Mouse (Mus musculus) WW6 (cell line): ENCODE results near the gene Sez6l.

Experiments used
- DNase-seq: peaks from one replicate; pipeline ENCODE4 v3.0.0-alpha.2; 2013; ENCODE audit warnings: low read depth, low spot score

Sez6l gene

DNA sequence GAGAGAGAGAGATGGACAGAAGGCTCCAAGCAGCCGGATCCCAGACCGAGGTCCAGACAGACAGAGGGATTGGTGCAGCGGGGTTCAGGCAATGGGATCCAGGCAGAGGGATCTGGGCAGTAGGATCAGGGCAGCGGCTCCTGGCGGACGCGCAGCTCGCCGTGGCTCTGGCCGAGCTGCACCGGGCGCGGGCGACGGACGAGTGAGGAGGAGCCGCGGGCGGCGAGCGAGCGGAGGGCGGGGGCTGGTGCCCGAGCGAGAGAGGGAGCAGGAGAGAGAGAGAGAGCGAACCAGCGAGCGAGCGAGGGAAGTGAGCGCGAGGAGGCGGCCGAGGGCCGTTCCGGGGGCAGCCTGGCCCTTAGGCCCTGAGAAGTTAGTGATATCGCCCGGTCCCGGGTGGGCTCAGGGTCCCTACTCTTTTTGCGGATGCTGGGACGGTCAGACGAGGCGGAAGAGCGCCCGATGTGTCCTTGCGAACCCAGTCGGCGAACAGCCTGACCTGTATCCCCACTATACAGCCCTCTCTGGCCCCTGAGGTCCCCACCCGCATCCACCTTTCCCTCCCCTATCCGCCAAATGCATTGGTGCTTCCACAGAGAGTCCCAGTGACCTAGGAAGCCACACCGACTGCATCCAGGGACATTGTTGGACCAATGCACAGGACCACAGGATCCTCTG lies at the start of gene Sez6l:
TSS of gene Sez6l (minus strand) at position 193 of the 678 bp plus-strand sequence.
- DNase-seq: no peak

DNA sequence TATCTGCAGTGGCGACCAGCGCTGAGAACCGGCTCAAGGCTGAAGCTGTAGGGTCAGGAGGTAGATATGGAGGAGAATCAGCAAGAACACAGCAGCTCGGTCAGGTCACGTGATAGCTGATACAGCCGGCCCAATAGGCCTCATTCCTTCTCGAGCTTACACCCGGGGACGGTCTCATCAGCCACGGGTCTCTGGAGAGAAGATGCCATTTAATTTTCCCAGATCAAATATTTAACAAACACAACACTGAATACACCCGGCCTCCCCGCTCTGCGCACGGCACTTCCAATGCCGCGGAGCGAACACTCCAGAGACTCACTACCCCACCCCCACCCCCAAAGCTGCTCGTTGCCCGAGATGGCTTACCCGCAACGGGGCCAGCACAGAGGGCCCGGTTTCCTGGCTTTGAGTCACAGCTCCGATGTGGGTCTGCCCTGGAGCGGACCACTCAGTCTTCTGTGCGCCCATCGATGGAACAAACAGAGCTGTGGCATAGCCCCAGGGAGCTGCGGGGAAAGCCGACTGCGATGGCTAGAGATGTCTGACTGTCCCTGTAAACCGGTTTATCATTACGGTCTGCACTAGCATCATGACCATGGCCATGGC lies 48.7 kb upstream of the Sez6l start:
- no peak for DNase-seq

DNA sequence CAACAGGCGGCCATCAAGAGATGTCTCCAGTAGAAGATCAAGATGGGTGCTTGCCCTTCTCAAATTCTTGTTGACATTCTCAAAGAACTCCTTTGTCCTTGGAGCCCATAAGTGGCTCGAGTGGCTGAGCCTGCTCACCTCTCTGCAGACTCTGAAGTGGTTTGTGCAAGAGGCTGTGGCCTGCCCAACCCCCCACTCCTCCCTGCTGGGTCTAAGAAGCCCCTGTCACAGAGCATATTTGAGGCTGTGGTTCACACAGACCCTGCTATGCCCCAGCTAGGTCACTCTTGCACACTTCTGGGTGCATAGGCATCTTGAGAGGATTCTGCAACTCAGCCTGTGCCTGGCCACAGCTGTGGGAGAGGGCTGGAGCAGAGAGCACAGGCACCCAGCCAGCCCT lies 46.0 kb upstream of the Sez6l start:
- DNase-seq: no peak

DNA sequence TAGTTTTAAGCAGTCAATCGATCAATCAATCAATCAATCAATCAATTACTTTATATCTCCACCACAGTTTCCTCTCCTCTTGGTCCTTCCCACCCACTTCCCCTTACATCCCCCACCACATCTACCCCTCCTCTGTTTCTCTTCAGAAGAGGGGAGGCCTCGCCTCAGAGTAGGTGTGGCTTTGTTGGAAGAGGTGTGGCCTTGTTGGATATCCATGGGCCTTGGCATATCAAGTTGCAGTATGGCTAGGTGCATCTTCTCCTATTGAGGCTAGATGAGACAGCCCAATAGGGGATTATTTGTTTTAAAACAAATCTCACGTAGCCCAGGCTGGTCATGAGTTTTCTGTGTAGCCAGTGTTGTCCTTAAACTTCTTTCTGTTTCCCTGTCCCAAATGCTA lies 43.3 kb upstream of the Sez6l start:
- DNase-seq: no peak

DNA sequence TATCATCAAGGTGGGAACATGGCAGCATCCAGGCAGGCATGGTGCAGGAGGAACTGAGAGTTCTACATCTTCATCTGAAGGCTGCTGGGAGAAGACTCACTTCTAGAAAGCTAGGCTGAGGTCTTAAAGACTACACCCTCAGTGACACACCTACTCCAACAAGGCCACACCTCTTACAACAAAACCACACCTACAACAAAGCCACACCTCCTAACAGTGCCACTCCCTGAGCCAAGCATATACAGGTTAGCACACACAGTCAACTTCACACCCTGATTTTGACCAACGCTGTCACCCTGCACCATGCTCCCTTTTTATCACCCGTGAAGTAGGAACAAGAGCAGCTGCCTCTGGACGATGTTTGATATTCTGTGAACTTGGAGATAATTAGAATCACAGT lies 42.4 kb upstream of the Sez6l start:
- no peak for DNase-seq

DNA sequence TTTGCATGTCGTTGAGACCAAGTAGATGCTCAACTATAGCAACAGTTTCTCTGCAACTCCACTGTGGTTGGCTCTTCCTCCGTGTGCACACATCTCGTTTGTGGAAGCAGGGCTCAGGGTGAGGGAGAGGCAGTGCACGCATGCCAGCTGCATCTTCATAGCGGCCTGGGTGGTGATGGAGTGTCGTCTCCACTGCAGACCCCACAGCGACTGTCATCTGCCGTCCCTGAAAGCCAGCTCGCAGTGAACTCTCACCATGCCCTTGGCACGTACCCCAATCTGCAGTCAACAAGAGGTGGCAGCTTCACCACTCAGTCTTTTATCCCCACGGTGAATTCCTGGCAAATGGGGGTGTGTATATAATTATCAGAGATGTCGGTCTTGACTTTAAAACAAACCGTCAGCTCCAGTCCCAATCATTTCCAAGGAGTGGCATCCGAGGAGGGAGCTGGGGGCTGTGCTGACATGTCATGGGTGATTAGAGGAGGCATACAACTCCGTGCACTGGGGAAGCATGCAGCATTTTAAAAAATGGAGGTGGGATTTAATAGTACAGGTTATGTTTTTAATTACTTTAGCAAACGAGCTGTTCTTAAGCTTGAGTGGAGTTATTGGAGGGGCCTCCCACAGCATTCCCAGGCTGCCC lies 40.7 kb upstream of the Sez6l start:
- DNase-seq: no peak

DNA sequence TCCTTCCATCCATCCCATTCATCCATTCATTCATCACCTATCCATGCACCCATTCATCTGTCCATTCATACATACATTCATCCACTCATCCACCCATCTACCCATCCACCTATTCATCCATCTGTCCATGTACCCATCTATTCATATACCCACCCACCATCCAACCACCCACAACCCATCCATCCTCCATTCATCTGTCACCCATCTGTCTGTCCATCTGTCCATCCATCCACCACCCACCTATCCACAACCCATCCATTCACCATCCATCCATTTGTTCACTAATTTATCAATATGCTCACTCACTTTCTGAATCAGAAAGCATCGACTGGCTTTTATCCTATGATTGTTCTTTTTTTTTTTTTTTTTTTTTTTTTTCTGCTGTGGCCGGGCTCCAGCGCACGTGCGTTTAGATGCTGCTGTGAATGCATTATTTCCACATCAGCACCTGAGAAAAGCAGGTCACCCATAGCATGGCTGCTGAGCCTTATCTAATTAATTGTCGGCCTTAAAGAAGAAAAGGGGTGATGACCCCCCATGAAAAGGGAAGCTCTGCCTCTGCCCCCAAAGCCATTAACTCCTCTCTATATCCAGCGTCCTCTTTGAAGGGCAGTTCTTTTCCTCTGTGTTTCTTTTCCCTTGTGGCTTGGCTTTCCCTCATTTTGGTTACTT lies 39.1 kb upstream of the Sez6l start:
- DNase-seq: no peak

DNA sequence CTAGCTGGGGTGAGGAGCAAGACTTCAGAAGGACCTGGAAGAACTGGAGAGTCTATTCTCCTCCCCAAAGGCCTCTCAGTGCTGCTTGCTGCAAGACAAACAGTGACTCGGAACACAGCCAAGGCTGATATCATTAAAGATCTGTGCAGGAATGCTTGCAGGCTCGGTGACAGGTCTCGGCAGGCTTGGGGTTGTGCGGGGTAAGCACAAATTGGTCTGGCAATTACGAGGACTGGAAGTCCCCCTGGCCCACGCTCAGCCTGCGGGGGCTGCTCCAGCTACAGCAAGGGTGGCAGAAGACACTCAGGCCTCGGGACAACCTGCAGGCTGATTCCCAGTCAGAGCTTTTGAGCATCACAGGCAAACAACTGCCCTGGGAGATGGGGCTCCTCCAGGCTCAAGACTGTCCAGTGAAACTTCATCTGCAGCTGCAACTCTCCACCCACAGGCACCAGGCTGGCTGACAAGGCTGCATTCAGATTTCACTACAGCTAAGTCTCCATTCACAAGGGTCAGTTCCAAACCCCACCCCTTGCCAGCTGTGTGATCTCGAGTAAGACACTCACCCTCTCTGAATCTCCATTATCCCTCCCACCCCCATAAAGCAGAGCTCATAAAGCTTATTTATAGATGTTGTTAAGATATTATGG lies 31.0 kb upstream of the Sez6l start:
- DNase-seq: no peak

DNA sequence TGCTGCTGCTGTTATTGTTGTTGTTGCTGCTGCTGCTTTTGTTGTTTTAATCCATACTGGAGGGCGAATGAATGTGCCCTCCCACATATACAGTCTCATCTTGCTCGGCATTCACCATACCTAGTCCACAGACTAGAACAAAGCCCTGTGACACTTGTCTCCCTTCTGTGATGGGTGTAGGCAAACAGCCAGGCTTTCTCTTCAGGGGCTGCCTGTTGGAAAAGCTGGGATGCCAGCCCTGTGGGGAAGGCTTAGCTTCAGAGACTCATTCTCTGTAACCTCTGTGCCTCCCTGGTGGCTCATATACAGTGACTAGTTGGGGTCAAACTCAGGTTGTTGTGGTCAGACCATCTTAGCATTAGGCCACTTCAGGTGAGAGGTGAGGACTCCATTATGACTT lies 30.1 kb upstream of the Sez6l start:
- DNase-seq: no peak

DNA sequence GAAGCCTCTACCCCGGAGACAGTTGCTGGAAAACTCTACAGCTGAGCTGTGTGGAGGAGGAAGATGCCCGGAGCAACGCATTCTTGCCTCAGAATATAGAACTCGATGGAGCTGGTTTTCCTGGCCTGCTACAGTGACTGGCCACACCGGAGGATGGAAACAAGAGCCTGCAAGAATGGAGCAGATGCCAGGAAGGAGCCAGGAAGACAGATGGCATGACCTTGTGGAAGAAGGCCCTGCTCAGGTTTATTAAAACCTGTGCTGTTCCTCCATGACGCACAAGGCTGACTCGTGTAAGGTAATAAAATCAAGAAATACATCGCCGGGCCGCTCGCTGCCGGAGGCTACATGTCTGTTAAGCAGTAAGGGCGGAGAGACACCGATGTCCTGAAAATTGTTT lies 28.4 kb upstream of the Sez6l start:
- no peak for DNase-seq

DNA sequence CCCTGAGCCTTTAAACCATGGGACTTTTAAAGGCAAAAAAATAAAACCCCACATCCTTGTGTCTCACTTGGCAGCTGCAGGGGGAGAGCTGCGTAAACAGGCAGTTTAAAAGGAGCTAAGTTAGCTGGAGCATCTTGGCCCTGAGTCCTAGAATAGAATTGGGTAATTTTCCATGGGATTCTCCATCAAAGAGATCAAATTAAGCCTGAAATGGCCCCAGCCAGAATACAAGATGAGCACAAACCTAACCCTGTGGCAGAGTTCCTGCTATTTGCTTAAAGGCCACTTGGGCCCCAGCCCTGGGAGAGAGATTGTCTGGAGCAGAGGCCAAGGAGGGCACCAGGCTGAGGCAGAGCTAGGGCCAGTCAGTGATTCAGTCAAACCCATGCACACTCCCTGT lies 27.3 kb upstream of the Sez6l start:
- DNase-seq: no peak

DNA sequence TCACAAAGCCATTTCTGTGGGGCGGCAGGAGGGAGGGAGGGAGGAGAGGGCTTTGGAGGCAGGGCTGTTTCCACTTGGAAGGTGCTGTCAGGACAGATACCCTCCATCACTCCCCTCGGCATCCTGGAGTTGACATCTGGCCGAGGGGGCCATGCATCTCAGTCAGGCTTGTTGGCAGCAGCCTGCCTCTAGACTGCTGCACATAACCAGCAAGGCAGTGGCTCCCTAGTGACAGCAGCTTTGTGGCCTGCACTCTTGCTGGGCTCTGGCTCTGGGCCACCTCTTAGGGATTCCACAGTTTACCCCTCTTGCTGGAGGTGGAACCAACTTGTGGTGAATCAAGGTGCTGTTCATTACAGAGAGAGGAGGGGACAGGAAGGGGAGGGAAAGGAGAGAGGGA lies 26.6 kb upstream of the Sez6l start:
- no peak for DNase-seq

DNA sequence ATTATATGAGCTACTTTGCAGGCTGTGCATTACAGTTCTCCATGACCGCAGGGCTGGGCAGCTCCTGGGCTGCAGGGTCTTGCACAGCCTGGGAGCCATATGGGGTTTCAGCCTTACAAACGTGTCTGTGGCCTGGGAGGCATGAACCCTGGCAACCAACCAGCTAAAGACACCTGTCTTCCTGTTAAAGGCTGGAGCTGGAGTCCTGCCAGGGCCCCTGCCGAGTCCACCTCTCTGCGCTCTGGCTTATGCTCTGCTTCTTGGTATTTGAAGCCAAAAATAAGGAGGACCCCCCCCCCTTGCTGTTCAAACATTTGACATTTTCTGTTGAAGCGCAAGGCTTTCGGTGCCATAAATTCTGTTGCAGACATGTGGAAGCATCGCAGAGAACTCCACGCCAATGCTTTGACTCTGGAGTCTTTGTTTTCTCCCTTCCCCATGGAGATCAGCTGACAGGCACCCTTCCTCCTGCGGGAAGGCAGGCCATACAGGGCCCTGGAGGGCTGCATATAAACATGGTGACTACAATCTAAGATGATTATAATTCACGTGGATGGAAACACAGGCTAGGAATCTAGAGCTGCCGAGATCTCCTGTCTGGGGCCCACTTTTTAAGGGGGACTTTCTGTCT lies 23.4 kb upstream of the Sez6l start:
- DNase-seq: no peak

DNA sequence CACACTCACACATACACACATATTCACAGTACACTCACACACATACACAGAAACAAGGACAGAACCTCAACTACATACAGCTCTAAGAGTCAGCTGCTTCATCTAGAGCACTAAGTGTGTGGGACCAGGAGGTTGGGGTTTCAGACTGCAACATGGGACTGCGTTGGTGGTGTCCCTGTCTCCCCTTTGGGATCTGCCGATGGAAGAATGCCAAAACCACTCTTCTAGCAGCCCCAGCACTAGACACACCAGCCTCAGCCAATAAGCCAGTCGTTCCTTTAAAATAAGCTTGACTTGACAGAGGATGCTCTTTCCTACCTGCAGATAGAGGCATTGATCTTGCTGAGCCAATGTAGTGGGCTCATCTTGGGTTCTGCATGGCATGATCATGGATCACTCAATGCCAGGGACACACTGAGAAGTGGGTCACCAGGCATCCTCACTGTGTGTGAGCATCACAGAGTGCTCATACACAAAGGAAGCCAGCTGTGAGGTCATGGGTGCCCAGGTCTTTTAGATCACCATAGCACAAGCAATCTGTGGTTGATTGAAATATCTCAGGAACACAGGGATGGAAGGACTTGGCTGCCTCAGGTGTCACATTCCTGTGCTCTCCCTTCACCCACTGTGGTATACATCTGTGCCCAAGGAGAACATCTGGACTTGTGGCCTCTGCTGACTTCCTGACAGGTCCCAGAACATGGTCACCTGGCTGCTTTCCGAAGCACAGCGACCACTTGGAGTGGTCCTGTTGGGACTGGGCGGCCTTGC lies 22.7 kb upstream of the Sez6l start:
- DNase-seq: no peak

DNA sequence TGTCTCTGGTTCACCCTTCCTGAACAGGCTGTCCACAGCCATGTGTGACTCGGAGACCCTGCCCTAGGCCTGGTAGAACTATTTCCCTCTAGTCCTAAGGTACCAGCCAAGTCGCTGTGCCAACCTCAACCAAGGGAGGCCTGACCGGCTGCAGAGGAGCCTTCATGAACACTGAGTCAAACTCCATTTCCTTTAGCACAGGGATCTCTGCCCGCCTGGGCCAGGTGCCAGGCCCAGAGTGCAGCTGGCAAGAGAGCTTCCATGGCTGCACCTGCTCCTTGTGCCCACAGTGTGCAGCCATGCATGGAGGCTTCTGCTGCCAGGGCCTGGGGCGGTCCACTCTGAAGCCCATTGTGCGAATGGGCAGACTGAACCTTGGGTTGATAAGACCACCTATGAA lies 20.9 kb upstream of the Sez6l start:
- DNase-seq: no peak

DNA sequence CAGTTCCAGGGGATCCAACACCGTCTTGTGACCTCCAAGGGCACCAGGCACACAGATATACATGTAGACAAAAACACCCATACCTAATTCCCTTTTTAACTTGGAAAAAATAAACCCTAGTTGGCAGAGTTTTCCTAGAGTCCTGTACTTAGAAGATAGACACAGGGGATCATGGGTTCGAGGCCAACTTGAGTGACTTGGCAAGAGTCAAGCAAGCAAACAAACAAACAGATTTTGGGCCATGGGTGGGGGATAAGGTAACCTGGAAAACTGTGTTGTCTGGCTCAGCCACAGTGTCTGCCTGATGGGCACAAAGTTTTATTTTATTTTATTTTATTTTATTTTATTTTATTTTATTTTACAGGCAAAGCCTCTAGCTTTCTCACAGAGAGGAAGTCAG lies 20.3 kb upstream of the Sez6l start:
- no peak for DNase-seq

DNA sequence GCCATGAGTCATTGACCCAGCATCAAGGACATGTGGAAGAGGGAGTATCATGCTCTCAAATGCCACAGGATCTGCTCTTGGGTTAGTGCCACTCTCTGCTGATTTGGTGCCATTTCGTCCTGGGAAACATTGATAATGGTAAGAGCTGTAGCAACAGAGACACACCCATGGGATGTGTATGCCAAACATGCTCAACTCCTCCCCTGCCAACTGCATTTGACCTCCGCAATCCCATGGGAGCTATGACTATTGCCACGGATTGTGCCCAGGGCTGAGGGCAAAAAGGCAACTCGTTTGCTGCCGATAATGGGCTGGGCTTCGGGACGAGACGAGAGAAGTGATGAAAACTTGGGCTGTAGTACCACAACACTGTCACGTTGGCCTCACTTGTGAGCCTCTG lies 19.7 kb upstream of the Sez6l start:
- no peak for DNase-seq

DNA sequence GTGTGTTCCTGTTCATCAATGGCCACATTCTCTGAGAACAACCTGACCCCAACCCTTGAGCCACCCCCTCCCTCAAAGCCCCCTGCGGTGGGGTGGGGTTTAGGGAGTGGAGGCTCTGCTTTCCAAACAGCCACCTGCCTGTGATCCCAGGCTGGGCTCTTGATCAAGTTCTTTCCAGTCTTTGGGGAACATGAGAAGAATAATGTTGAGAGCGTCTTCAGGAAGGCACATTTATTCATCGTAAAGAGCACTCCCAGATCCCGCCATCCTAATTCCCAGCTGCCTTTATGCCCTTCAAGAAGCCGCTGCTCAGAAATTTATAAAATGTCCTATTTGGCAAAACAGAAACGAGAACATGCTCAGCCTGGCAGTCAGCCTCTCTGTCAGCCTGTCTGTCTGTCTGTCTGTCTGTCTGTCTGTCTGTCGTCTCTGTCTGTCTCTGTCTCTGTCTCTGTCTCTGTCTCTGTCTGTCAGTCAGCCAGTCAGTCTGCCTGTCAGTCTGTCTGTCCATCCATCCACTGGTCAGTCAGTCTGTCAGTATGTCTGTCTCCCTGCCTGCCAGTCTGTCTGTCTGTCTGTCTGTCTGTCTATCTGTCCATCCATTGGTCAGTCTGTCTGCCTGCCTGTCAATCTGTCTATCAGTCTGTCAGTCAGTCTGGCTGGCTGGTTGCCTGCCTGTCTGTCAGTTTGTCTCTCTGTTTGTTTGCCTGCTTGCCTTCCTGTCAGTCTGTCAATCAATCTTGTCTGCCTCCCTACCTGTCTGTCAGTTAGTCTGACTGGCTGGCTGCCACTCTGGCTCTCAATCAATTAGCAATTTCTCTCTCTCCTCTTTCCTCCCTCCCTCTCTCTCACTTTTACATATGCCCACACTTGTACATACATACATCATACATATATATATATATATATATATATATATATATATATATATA lies 19.0 kb upstream of the Sez6l start:
- DNase-seq: no peak

DNA sequence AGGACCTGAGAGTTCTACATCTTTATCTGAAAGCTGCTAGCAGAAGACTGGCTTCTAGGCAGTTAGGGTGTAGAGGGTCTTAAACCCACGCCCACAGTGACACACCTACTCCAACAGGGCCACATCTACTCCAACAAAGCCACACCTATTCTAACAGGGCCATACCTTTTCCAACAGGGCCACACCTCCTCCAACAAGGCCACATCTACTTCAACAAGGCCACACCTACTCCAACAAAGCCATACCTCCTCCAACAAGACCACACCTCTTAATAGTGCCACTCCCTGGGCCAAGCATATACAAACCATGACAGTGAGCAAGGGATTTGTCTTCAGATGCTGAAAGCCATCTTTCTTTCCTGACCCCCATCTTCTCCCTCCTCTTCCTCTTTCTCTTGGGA lies 14.7 kb upstream of the Sez6l start:
- no peak for DNase-seq

DNA sequence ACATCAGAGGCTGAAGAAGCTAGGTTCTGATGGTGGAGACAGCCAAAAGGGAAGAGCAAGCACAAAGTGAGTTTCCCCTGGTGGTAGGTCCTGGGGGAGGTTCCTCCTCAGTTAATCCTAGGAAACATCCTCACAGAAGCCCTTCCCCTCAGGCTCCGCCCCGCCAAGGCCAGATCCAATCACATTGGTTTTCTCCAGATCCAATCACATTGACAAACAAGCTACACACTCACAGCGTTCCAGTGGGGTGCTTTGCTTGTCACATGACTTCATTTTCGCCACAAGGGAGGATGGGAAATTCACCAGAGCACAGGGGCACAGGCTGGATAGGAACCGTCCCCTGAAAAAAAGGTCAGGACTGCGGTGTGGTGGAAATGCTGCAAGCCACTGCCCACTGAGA lies 9.1 kb upstream of the Sez6l start:
- no peak for DNase-seq
